Mouse (Mus musculus): Measurements from ENCODE around the gene Olfr221. TPM values are rescaled to one million over a fixed set of nuclear protein-coding genes. Genes with fewer than 3 reads are reported as not detected.

Olfr221 gene
- polyA plus RNA-seq, 1 experiment from 2014 or later = not detected

DNA sequence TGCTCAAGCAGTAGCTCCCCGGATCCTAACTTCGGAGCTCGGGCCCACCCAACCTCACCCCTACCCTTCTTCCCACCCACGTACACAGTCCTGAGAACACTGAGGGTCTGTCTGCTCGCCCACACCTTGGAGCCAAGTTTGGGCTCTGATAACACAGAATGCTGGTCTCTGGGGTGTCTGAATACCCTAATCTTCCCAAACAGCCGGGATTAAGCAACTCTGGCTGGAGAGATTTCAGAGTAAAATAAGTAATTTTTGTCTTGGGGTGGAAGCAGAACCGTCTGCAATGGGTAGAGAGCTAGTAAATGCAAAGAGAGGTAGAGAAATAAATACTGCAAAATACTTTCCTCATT lies 56.1 kb downstream of the Olfr221 start:
- no peak for DNase-seq (ENCODE audit: low spot score)
- peaks cover 5% of the 10 kb centered on the region; the same call in 1 of the 2 replicates for H3K4me1 ChIP-seq (replicated peaks; ENCODE audit: insufficient read depth, low read length)
- peak overlapping the region; percentile 86 for H3K9ac ChIP-seq (ENCODE audit: low read depth, low read length)

DNA sequence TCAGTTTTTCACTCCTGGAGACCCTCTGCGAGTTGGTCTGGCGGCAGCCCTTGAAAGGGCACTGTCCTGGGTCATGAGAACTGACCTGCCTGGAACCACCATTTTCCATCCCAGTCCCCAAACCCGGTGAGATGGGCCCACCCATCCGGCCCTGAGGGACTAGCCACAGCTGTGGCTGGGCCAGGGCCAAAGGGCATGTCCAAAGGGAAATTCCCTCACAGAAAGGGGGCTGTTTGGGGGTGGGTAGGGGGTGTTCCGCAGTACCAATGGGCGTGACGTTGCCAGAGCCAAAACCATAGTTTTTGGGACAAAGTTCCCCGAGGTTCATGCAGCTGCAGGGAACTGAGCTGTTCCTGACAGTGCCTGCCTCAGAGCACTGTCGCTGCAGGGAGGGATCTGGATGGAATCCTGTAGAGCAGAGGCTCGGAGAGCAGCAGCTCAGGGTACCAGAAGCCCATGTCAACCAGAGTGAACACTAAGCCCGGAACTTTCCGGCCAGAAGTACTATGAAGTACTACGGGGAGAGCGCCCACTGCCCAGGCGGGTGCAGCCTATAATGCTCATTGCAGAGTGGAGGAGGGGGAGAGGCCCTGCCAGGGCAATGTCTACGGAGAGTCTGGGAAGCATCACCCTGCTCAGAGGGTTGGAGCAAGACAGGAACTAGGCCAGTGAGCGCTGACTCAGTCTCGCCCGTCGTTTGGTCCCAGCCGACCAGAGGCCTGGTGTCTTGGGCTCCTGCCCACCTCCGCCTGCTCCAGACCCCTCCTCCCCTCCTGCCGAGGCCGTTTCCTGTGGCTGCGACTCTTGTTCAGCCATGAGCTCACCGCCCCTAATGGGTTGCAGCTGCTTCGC lies 56.7 kb downstream of the Olfr221 start:
- H3K27ac ChIP-seq = peak overlapping the region; percentile 95
- peak overlapping the region; percentile 83 for H3K4me3 ChIP-seq (replicated peaks; ENCODE audit: low read depth, low read length)
- H3K4me1 ChIP-seq (replicated peaks; ENCODE audit: insufficient read depth, low read length) = peaks cover 5% of the 10 kb centered on the region; the same call in 1 of the 2 replicates
- H3K4me2 ChIP-seq (ENCODE audit: low read length) = peak overlapping the region; percentile 89
- ATAC-seq (replicated peaks; ENCODE audit: low FRiP score, low read depth) (peak; percentile 68), DNase-seq (ENCODE audit: low spot score) (peak; percentile 92)
- WGBS = 1% methylated on average over 27 of the region's 27 CpGs
- no peaks in the 10 kb centered on the region for H3K9me3 ChIP-seq (replicated peaks; ENCODE audit: low read length)
- H3K27me3 ChIP-seq (ENCODE audit: insufficient read depth, low read length) = no peaks in the 10 kb centered on the region
- peaks cover 21% of the 10 kb centered on the region; the same call in 1 of the 2 replicates for H3K36me3 ChIP-seq (ENCODE audit: insufficient read depth, low read length)
- no peak for TF ChIP-seq CTCF (IDR thresholded peaks at IDR 0.05; ENCODE audit: low read depth)
- H3K9ac ChIP-seq (ENCODE audit: low read depth, low read length) = peak overlapping the region; percentile 86

More for the DNA sequence above, 56.1 kb downstream of the Olfr221 start:
- WGBS = 7% methylated on average over 7 of the region's 7 CpGs
- no peak for ATAC-seq (replicated peaks; ENCODE audit: low FRiP score, low read depth)
- no peaks in the 10 kb centered on the region for H3K9me3 ChIP-seq (replicated peaks; ENCODE audit: low read length)
- peak overlapping the region; percentile 95 for H3K27ac ChIP-seq
- peak overlapping the region; percentile 89 for H3K4me2 ChIP-seq (ENCODE audit: low read length)
- no peak for TF ChIP-seq CTCF (IDR thresholded peaks at IDR 0.05; ENCODE audit: low read depth)
- H3K4me3 ChIP-seq (replicated peaks; ENCODE audit: low read depth, low read length) = peak overlapping the region; percentile 83
- H3K36me3 ChIP-seq (ENCODE audit: insufficient read depth, low read length) = peaks cover 27% of the 10 kb centered on the region
- no peaks in the 10 kb centered on the region for H3K27me3 ChIP-seq (ENCODE audit: insufficient read depth, low read length)

DNA sequence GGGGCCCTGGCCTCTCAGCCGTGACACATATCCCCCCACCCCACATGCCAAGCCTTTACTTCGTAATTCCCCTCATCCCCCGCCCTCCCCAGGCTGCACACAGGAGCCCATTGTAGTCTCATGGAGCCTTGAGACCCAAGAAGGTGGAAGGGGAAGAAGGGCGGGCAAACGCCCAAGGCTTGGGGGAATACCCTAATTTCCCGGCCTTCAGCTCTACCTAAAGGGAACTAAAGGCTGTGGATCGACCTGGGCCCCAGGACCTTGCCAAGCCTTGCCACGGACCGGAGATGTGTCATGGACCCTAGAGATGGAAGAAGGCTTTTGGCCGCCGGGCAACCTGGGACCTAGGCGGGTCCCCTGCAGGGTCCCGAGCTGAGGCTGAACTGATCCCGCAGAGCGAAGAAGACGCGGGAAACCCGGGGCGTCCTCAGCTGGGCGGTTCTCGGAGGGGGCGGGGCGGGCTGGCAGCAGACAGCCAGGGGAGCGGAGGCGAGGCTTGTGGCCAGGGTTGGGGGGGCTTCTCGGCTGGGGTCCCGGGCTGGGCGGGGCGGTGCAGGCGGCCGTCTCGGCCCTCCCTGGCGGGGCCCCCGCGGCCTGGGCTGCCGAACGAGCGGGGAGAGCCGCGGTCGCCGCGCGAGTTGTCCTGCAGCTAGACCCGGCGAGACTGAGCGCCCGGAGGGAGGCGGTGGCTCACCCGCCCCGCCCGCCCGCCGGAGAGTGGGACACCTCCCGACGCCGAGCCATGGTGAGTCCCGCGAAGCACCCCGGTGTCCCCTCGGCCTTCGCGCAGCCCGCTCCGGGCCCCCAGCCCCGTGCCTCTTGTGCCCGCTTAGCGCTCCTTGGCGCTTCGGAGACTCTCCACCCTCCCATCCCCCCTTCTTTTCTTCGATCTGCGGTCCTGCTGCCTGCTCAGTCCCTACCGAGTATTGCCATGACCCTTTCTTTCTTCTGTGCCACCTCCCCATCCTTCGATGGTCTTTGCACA lies 57.7 kb downstream of the Olfr221 start, which contains the start of gene Arhgef40:
Gene Arhgef40 (plus strand): TSS at position 473 of the 985 bp plus-strand sequence.
- WGBS = under 1% methylated on average over 49 of the region's 74 CpGs
- peak; percentile 85 for DNase-seq (ENCODE audit: low spot score)
- no peaks in the 10 kb centered on the region for H3K27me3 ChIP-seq (ENCODE audit: insufficient read depth, low read length)
- H3K9me3 ChIP-seq (replicated peaks; ENCODE audit: low read length) = no peaks in the 10 kb centered on the region
- H3K27ac ChIP-seq = peak within 1 kb of the TSS; percentile 95
- H3K9ac ChIP-seq (ENCODE audit: low read depth, low read length) = peak within 1 kb of the TSS; percentile 86
- no peak for TF ChIP-seq CTCF (IDR thresholded peaks at IDR 0.05; ENCODE audit: low read depth)
- H3K4me2 ChIP-seq (ENCODE audit: low read length) = peak within 1 kb of the TSS; percentile 89
- peaks cover 5% of the 10 kb centered on the region; the same call in 1 of the 2 replicates for H3K4me1 ChIP-seq (replicated peaks; ENCODE audit: insufficient read depth, low read length)
- H3K36me3 ChIP-seq (ENCODE audit: insufficient read depth, low read length) = 0 out of 2 replicates have a peak, but pooled peaks cover 12% of the 10 kb centered on the region
- ATAC-seq (replicated peaks; ENCODE audit: low FRiP score, low read depth) = peak; percentile 76
- H3K4me3 ChIP-seq (replicated peaks; ENCODE audit: low read depth, low read length) = peak within 1 kb of the TSS; percentile 83

Other genes with a start within 250 kb of the Olfr221 start
- not detected in 2 replicates for gene AY358078, start 242.4 kb downstream of the Olfr221 start, polyA plus RNA-seq (2015; fragmentation: Nextera tagmentation; extraction: Ambion mirVana)
- not detected in 2 replicates for gene Ear6, start 188.8 kb downstream of the Olfr221 start, polyA plus RNA-seq (2015; fragmentation: Nextera tagmentation; extraction: Ambion mirVana)
- 46.3 and 46.6 TPM in 2 replicates for gene Mettl17, start 157.6 kb downstream of the Olfr221 start, polyA plus RNA-seq (2015; fragmentation: Nextera tagmentation; extraction: Ambion mirVana)
- gene Slc39a2, start 149.6 kb downstream of the Olfr221 start, polyA plus RNA-seq (2015; fragmentation: Nextera tagmentation; extraction: Ambion mirVana) = 0.12 and 0.15 TPM in 2 replicates
- gene Ndrg2, start 128.3 kb downstream of the Olfr221 start, polyA plus RNA-seq (2015; fragmentation: Nextera tagmentation; extraction: Ambion mirVana) = 89.2 and 95.3 TPM in 2 replicates
- gene Tppp2, start 124.0 kb downstream of the Olfr221 start, polyA plus RNA-seq (2015; fragmentation: Nextera tagmentation; extraction: Ambion mirVana) = not detected in 2 replicates
- not detected in 2 replicates for gene Rnase13, start 119.7 kb downstream of the Olfr221 start, polyA plus RNA-seq (2015; fragmentation: Nextera tagmentation; extraction: Ambion mirVana)
- 58.0 and 61.3 TPM in 2 replicates for gene Arhgef40, start 57.7 kb downstream of the Olfr221 start, polyA plus RNA-seq (2015; fragmentation: Nextera tagmentation; extraction: Ambion mirVana)
- 1.7 and 2.3 TPM in 2 replicates for gene Tmem253, start 26.8 kb downstream of the Olfr221 start, polyA plus RNA-seq (2015; fragmentation: Nextera tagmentation; extraction: Ambion mirVana)
- gene Zfp219, start 21.7 kb downstream of the Olfr221 start, polyA plus RNA-seq (2015; fragmentation: Nextera tagmentation; extraction: Ambion mirVana) = 34.0 and 35.8 TPM in 2 replicates
- gene Hnrnpc, start 61.6 kb upstream of the Olfr221 start, polyA plus RNA-seq (2015; fragmentation: Nextera tagmentation; extraction: Ambion mirVana) = 367 and 400 TPM in 2 replicates
- gene Rpgrip1, start 68.2 kb upstream of the Olfr221 start, polyA plus RNA-seq (2015; fragmentation: Nextera tagmentation; extraction: Ambion mirVana) = 51.1 and 51.2 TPM in 2 replicates
- 38.5 and 44.5 TPM in 2 replicates for gene Supt16, start 155.0 kb upstream of the Olfr221 start, polyA plus RNA-seq (2015; fragmentation: Nextera tagmentation; extraction: Ambion mirVana)
- 22.0 and 23.3 TPM in 2 replicates for gene Chd8, start 215.3 kb upstream of the Olfr221 start, polyA plus RNA-seq (2015; fragmentation: Nextera tagmentation; extraction: Ambion mirVana)
- 30.8 and 34.4 TPM in 2 replicates for gene Tox4, start 236.7 kb upstream of the Olfr221 start, polyA plus RNA-seq (2015; fragmentation: Nextera tagmentation; extraction: Ambion mirVana)
- gene Rab2b, start 237.1 kb upstream of the Olfr221 start, polyA plus RNA-seq (2015; fragmentation: Nextera tagmentation; extraction: Ambion mirVana) = 12.6 and 14.3 TPM in 2 replicates

Data from kidney, postnatal 0 days (tissue).